Mouse (Mus musculus) T-helper 17 cell (primary cell): ENCODE measurements around the gene Cacnb4.

Experiments
- in situ Hi-C, 2 experiments: fragments of 300-600 bp; cut with MboI, MseI; formaldehyde crosslinking; loops; 1 replicate in 1 of 2; 2 replicates in 1 of 2; pipeline ENCODE4 v1.15.1; 2025; ENCODE audit warnings: high pct_unique_total_duplicates in 2 of 2

Cacnb4 gene

DNA sequence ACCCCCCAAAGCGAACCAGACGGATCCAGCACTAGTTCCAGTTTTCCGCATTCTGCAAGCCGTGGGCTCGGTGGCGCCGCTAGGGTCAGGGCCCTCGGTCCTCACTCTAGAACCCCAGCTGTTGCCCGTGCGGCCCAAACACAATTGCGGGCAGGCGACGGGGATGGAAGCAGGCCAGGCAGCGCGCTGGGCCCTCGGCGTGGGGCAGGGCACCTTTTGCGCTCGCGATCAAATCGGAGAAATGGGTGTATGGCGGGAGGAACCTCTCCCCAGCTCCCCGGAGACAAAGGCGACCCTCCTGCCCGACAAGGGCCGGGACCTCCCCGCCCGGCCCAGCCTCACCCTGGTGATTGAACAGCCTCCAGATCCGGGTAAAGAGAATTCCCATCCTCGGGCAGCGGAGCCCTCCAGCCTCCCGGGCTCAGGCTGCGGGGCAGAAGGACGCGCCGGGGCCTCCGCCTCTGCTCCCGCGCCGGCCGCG, 252.3 kb downstream of the Cacnb4 start:
- in situ Hi-C loops, result no loop called here

DNA sequence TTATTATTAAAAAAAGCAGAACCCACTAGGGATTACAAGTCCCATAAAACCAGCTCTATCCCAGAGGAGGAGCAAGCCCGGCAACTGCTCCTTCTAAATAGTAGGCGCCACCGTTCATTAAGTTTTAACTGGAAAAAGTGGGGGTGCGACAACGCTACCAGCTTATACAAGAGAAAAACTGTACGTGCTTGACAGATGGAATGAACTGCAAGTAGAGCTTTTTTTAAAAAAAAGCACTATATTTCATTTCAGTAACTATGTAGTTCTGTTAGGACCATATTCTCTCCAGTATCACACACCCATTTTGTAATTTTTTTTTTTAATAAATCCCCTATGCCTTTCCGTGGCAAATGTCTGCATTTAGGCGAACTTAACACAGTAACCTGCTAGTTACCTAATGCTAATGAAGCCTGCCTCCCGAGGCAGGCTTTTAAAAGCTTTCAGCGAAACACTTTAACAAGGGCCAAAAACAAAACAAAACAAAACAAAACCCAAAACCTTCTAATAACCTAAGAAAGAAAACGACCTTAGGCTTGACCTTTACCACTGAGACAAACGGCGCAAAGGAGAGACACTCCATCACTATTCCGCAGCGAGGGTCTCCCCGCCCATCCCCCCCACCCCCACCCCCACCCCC, 252.9 kb downstream of the Cacnb4 start:
- in situ Hi-C loops, result no loop called here

DNA sequence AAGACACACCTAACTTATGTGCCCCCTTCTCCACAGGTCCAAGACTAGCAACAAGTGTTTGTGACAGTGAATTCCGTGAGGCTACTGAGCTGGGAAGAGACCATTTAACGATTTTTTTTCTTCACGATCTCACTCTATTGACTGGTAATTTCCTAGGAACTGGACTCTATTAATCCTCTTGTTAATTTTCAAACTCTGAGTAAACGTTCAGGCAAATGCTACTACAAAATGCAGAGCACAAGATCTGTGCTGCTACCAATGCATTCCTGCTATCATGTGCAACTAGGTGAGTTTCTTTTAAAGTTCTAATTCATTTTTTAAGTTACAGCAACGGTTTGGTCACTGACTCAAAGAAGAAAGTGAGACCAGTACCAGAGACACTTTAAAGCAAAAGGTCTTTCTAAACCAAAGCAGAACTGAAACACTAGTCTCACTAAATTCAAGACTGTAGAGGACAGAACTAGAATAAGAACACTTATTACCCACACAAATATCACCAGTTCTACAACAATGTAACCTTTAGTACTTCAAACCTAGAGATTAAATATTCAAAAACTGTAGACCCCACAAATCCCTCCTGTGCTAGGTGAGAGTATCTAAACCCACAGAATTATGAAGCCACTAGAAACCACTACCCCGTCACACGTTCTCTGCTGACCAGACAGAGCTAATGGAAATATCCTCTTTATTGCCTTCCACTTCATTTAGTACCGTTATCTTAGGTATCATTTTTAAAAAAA, 253.6 kb downstream of the Cacnb4 start:
- in situ Hi-C loops, result no loop called here

DNA sequence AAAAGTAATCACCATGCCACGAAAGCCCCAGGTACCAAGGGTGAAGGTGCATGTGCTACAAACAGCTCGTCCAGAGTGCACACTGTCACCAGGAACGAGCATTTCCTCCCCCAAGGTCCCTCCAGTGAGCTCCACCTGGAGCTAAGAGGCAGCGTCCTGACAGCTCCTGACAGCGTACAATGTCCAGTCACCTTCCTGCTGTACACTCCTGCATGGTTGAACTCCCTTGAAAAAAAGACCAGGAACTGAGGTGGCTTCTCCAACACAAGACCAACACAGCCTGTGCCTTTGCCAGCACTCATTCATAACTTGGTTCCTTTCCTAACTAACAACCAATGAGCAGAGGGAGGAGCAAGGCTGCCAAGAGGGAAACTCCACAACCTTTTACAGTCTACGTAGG, 255.4 kb downstream of the Cacnb4 start:
- in situ Hi-C loops, result no loop called here

DNA sequence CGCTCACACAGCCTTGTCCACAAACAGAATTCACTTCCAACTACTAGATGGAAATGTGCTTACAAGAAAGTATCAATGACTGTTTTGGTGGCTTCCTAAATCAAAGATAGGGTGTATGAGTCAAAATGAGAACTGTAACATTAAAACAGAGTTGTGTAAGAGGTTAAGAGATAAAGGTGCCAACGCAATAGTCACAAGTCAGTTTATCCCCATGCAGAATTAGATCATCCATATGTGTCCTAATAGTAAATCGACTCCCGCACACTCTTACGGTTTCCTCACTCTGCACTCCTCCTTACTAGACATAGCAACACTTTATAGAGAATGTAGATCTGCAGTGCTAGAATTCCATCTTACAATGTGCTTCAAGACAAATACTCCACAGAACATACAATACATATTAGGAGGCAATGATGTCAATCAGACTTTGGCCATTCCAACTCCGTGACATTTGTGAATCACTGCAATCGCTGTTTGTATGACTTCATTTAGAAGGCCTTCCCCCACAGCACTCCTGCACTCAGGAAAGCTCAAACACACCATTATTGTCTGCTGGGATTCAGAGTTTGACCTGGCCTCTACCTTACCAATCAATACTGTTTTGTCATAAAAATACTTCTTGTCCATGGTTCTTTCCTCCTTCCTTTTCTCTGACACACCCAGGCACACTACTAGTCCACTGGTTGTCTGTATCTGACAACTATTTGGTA, 256.5 kb downstream of the Cacnb4 start:
- in situ Hi-C loops, result no loop called here

DNA sequence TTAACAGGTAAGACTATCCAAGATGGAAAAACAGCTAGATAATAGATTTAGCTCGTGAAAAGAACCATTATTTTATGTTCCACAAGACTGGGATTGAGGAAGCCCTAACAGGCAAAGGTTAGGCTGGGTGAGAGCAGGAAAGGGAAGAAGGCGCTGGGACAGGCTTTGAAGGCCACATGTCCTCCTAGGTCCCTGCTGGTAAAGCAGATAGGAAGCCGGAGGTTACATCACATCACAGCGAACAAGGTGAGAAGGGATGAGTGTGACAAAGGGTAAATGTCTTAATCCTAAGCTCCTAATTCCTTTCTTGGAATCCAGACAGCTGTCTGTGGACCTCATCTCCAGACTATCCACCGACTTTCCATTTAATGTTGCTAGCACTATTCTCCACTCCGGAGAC, 257.3 kb downstream of the Cacnb4 start:
- in situ Hi-C loops, result no loop called here

DNA sequence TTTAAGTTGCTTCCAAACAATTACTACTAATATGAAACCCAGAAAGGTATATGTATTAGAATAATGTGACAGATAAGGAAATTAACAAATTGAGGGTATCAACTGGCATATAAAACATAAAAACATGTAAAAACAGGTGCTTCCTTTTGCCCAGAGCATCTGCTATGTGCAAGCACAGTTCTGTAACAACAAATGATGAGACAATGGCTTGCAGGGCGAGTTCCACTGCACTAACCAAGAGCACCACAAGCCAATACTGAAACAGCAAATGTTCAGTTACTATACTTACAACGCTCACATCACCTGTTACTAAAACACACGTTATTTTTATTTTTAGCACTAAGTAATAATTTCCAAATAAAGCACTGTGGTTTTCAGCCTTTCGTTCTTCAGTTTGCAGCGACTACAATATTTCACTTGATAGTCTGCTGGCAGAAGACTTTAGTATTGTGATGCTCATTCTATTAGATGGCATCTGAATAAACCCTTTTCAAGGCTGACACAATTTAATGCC, 264.1 kb downstream of the Cacnb4 start:
- in situ Hi-C loops, result no loop called here

DNA sequence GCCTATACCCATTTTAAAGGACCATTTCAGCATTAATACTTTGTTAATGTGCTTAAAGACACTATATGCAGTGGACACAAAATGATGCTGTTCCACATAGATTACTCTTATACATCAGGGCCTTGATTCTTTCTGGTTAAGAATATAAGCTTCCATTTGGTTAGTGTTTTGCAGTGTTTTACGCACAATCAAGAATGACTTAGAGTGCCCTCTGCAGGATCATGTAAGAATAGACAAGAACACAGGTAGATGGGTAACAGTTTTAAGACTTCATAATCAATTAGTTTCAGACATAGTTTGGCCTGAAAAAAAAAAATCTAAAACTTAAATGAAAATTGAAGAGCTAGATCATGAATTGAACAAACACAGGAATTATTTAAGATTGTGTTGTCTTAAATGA, 270.2 kb downstream of the Cacnb4 start:
- in situ Hi-C loops, result loop anchor here in 1 of 2 experiments (10.0 kb wide), 1 partner anchor 102 kb away; no protein-coding TSS in a partner anchor

DNA sequence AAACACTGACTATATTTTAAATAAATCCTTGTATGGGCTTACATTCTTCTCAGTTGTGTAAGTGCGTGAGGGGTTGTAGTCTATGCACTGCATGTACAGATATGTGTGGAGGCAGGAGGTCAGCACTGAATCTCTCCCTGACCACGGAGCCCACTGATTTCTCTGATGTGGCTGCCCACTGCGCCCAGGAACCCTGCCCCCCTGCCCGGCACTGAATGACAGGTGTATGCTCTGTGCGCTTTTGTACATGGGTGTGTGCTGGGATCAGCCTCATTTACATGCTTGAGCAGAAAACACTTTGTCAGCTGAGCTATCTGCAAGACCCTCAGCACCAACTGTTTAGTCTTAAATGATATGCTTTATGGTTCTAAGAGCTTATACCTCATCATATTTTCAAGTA, 271.4 kb downstream of the Cacnb4 start:
- in situ Hi-C loops, result loop anchor here in 1 of 2 experiments (10.0 kb wide), 1 partner anchor 100 kb away; no protein-coding TSS in a partner anchor

DNA sequence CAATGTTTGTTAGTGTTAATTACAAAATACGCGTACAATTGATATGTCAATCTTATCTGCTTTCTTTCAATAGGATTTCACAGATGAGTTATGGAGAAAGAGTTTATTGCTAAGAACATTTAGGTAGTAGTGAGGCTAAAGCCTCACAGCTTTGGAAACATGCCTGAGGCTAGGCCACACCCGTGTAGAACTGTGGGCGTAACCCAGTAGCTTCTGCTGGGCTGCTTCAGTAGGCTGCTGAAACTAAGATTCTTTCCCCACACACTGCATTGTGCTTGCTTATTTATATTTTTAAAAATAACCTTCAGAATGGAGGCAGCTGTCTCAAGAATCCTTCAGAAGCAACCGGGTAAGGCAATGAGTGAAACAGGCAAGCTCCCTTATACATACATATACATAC, 282.1 kb downstream of the Cacnb4 start:
- in situ Hi-C loops, result no loop called here

DNA sequence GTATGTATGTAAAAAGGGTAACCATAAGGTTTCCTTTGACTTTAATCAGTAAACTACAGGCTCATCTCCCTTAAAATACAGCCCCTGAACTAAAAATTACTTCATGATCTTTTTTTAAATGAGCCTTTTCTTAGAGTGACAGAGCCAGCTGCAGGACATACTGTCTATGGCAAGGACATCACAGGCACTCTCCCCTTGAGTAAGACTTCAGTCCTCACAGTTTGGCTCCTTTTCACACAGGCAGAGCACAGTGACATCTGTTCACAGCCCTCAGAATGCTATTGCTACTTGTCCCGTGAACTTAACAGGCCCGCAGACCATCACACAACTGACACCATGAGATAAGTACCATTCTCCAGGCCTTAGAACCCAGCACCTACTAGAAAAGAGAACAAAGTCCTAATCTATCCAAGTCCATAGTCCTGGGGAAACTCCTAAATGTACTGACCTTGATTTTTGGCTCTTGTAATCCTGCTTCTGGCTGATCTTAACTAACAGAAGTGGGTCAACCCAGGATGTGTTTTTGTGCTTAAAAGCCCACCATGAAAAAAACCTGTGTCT, 286.1 kb downstream of the Cacnb4 start:
- in situ Hi-C loops, result no loop called here

DNA sequence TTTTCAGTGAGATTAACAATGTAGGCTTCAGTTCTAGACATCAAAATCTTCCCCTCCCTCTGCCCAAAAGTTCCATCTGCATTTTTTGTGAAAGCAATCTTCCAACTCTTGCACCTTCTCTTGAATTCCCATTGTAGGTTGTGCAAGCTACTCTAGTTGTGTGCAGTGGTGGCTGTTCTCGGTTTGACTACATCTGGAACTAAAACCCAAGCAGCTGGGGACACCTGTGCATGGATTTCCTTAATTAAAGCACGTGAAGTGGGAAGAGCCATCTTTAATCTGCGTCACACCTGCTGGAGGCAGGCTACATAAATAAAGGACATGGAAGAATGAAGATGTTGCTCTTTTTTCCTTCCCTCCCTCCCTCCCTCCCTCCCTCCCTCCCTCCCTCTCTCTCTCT, 286.7 kb downstream of the Cacnb4 start:
- in situ Hi-C loops, result no loop called here

DNA sequence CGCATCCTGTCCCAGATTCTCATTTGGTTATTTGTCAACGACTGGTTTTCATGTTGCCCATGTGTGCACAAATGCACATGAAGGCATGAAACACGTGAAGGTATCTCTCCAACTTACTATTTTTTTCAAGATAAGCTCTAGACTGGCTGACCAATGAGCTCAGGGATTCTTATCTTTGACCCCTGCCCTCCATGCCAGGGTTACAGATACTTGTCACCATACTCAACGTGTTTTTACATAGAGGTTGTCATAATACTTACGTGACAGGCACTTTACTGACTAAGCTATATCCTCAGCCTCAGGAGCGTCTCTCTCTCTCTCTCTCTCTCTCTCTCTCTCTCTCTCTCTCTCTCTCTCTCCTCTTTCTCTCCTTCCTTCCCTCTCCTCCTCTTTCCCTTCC, 290.2 kb downstream of the Cacnb4 start:
- in situ Hi-C loops, result no loop called here

DNA sequence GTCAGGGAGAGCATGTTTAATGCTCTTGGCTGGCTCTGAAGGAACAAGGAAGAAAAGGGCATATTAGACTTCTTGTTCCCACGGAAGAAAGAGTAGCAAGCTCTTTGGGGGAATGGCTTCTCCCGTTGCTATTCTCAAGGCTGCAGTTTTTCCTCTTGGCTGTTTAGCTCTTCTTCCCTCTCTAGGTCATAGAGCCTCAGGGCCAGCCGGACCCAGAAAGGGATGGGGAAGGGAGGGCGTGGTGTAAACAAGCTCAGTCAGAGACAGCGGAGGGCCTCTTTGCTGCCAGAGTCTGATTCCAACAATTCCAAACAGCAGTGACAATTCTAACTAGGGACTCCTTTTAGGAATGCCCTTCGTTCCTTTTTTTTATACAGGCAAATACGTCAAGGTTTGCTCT, 290.6 kb downstream of the Cacnb4 start:
- in situ Hi-C loops, result no loop called here

DNA sequence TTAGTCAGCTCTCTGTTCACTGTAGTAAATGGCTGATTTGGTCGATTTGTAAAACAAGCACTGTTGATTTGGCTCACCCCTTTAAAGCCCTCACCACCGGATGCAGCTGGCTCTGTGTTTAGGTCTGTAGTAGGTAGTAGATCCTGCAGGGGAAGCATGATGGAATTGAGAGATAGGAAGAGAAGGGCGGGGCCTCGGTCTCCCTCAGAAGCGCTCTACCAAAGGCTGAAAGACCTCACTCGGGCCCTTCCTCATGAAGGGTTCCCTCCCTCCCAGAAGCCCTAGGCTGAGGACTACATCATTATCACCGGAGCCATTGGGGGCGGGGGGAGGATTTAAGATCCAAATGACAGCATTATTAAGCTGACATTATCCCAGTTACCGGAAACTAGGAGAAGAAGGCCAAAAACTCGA, 297.8 kb downstream of the Cacnb4 start:
- in situ Hi-C loops, result no loop called here

DNA sequence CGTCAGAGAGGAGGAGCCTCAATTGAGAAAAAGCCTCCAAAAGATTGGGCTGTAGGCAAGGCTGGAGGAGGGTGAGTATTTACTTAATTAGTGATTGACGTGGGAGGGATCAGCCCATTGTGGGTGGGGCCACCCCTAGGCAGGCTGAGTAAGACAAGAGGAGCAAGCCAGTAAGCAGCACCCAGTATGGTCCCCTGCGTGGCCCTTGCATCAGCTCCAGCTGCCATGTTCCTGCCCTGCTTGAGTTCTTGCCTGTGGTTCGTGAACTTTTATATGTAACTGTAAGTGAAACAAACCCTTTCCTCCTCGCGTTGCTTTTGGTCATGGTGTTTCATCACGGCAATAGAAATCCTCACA, 298.2 kb downstream of the Cacnb4 start, which contains the start of gene Neb:
Gene Neb, minus strand, starts transcription at position 27 of the 357 bp plus-strand sequence.
- in situ Hi-C loops, result no loop called here
